Mouse (Mus musculus) erythroblast, embryonic 14.5 days (primary cell): Measurements from ENCODE around the gene Gapdh.

Experiments used
- GATA1 ChIP-seq: IDR thresholded peaks from 2 replicates; pipeline ENCODE4 v1.6.1; 2012; ENCODE audit warnings: low read length, inconsistent platforms, mixed read lengths
- TAL1 ChIP-seq: IDR thresholded peaks from 3 replicates; pipeline ENCODE4 v1.6.1; 2012; ENCODE audit warnings: low read length, inconsistent platforms, mixed read lengths

- TF ChIP-seq GATA1 (no peak), TAL1 (no peak)
Measured at GRCm38 (mm10) chr6:125191332-125192015, 25.2 kb upstream of the Gapdh start, which contains the start of the genes Ncapd2 and Mrpl51.
